Mouse (Mus musculus) gastrocnemius, postnatal 14 days (tissue): ENCODE measurements around the gene Asic3. TPM values are rescaled to one million over a fixed set of nuclear protein-coding genes. Genes with fewer than 3 reads are reported as not detected.
A peak's percentile ranks its signal among the peaks of the same experiment; 100 is the strongest.

Experiments
- DNase-seq: peaks from one replicate; pipeline ENCODE4 v3.0.0; 2021; ENCODE audit warnings: mixed read lengths
- intact Hi-C: fragments of 180-260 bp; cut with DNase I; formaldehyde crosslinking; loops from one replicate; pipeline ENCODE4 v1.15.1; 2025; ENCODE audit warnings: low total_unique reads
- total RNA-seq, 2 experiments: library from RNA; stranded (reverse); gene quantifications; 2 replicates each; pipeline ENCODE4 v1.2.3; 2021

Gene Asic3
- total RNA-seq, 2 experiments from 2014 or later = 0.29 TPM; not detected in 1

DNA sequence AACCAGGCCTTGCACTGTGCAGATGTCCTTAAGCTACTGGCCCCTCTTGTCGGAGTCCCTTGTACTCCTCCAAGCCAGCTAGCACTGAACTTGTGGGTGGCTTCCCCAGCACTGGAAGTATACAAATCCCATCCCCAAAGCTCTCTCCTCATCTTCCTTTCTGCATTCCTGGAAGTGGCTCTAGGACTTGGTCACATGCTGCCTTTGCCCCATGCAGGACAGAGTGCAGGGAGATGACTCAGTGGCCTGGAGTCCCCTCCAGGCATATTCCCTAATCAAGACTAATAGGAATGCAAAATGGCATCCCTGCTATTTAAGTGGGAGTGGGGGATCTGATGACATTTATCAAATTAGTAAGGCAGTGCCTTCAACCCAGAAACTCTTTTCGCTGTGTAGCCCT, 1.1 kb upstream of the Asic3 start:
- DNase-seq = no peak
- intact Hi-C loops = no loop called here

DNA sequence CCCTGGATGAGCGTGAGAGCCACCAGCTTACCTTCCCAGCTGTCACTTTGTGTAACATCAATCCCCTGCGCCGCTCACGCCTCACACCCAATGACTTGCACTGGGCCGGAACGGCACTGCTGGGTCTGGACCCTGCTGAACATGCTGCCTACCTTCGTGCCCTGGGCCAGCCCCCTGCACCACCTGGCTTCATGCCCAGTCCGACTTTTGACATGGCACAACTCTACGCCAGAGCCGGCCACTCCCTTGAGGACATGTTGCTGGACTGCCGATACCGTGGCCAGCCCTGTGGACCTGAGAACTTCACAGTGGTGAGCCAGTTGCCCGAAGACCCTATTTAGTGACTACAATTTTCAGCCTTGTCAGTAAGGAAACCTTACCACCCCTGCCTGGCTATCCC, 746 bp downstream of the Asic3 start:
- DNase-seq = no peak
- intact Hi-C loops = no loop called here

DNA sequence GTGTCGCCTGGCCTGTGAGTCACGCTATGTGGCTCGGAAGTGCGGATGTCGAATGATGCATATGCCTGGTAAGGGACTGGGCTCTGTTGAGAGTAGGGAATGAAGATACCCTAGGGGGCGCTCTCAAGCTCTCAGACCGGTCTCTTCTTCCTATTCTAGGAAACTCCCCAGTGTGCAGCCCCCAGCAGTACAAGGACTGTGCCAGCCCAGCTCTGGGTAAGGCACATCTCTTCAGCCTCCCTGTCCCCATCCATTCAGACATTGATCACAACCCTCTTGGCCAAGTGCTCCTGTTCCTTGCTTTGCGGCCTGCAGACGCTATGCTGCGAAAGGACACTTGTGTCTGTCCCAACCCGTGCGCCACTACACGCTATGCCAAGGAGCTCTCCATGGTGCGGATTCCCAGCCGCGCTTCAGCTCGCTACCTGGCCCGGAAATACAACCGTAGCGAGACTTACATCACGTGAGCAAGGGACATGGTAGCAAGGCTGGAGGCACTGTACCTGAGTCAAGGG, 3.1 kb downstream of the Asic3 start:
- intact Hi-C loops = loop anchor here (5.0 kb wide), 1 partner anchor 56 kb away; no protein-coding TSS in a partner anchor

DNA sequence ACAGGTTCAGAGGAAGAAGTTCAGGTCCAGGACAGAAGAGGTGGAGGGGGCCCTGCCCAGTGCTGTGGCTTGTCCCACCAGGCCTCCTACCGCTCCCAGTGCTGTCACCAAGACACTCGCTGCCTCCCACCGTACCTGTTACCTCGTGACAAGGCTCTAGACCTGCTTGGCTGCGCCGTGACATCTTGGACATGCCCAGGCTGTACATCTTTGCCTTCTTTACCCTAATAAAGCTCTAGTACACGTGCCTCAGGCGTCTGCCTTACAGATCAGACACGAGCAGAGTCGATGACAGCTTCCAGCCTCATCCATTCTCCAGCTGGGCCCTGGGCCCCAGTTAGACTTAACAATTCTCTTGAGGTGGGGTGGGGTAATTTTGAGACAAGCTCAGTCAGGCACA, 4.4 kb downstream of the Asic3 start:
- intact Hi-C loops = loop anchor here (5.0 kb wide), 1 partner anchor 55 kb away; no protein-coding TSS in a partner anchor
- DNase-seq = no peak

More for the DNA sequence above, 3.1 kb downstream of the Asic3 start:
- DNase-seq = peak; percentile 58

DNA sequence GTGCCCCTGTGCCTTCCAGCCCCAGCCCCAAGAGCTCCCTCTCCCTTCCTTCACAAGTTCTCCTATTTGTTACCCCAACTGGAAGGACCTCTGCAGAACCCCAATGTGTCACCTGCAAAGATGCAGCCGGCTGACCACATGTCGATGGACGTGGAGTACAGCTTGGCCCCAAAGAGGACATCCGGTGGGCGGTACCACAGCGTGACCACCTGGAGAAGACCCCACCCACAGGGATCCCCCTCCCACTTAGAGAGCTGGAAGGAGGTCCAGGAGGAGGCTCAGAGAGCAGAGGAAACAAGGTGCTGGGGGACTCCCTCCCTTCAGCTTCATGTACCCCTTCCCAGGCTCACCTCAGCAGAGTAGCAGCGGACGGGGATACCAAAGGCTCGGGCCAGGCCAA, 7.2 kb downstream of the Asic3 start:
- no peak for DNase-seq
- intact Hi-C loops = no loop called here

DNA sequence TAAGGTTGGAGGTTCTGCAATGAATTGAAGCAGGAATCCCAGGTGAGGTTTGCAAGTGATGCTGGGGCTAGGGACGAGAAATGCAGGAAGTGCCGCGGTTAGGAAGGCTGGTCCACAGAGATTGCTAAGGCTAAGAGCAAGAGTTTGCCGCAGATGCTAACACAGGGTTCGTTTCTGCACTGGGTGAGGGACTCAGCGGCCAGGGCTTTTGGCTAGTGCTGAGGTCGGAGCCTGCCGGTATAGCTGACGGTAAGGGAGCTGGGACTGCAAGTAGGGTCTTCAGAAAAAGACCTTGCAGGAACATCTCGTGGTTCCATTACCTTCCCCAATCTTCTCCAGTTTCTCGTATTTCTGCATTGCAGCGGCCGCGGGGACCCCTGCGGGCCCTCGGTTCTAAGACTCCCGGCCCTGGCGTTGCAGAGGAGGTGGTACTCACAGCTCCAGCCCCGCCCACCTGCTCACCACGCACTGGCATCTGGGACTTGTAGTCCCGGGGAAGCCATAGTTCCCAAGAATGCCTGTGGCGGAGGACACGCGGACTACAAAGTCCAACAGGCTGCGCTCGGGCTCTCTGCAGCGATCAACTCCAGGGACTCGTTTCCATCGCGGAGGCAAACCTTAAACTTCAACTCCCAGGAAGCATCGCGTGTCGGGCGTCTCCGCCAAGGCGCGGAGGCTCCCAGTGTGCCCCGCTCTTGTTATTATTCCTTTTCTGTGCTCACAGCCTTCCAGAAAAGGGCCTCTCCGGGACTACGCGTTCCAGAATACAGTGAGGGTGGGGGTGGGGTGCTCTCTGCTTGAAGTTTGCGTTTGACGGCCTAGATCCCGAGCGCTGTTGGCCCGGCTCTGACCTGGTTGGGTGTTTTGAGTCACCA, 10.2 kb downstream of the Asic3 start, which contains the start of the genes Cdk5 and Slc4a2:
TSS of gene Cdk5 (minus strand) at position 402 of the 875 bp plus-strand sequence.
TSS of gene Slc4a2 (plus strand) at position 709 of the 875 bp plus-strand sequence.
- intact Hi-C loops = no loop called here
- DNase-seq = peak; percentile 99

DNA sequence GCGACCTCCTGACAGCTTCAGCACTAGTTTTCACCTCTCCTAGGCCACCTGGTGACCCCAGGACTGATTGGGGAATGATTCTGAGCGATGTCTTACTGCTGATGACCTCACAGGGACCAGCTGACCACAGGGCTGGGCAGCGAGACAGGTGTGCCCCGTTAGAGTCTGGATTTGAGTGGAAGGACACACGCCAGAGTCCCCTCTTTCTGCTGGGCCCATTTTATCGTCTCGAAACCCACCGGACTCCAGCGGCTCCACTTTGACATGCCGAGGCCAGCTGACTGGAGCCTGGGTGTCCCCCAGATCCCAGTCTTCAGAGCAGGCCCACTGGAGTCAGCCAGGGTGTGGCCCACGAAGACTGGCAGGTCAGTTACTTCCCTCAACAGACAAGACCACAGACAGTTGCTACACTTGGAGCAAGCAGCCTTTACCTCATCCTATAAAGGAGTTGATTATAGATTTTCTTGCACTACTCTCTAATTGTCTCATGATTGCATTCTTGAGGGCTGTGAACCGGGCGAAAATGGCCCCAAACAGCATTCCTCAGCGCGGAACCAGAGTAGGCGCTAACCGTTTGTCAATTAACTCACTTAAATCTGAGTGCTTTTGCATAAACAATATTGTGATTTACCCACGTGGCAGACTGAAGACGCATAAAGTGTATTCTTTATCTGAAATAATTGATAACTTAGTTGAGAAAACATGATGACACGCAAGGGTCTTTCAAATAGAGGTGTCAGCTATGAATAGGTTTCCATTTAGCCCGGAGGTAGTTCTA, 11.0 kb downstream of the Asic3 start:
- DNase-seq = no peak
- intact Hi-C loops = no loop called here

DNA sequence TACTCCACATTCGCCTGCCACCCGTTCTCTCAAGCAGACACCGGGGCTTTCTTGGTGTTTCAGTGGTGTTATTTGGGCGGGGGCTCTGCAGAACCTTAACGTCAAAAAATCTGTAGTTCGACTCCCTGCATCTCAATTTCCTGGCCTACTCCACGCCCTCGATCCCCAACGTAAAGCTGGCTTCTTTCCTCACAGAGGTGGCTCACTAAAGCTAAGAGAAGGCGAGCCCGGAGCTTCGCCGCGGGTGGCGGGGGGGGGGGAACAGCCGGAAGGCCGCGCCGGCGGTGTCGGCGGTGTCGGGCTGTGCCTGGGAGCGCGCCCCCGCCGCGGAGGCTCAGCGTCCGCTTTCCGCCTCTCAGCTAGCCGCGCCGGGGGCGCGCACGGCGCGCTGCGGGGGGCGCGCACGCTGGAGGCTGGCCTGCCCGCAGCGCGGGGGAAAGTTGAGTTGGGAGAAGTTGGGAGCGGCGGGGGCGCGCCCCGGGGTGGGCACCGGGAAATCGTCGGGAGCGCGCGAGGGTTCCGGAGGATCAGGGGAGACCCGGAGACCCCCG, 11.7 kb downstream of the Asic3 start:
- peak; percentile 90 for DNase-seq
- intact Hi-C loops = no loop called here

DNA sequence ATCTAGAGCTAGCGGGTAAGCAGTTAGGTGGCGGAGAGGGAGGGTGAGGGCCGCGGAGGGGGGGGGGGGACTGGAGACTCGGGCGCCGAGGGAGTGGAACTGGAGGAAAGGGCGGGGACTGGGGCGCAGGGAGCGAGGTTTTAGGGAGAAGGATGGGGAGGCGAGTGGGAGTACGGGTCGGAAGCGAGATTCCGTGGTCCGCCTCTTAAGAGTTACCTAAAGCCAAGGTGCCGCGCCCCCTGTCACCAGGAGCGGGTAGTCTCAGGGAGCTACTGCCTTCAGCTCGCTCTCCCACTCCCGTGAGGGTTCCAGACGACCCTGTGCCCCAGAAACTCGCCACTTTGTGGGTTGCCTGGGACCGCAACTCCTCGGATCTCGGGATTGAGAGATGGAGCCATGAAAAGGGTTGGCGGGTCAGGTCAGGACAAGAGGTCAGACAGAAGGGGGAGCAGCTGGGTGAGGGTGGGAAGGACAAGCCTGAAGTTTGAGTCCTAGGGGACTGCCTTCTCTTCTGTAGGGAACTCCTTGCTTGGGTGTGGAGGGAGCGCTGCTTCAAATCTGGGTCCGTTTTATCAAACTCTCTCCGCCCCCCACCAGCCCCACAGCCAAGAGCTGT, 12.3 kb downstream of the Asic3 start:
- intact Hi-C loops = no loop called here
- DNase-seq = no peak

DNA sequence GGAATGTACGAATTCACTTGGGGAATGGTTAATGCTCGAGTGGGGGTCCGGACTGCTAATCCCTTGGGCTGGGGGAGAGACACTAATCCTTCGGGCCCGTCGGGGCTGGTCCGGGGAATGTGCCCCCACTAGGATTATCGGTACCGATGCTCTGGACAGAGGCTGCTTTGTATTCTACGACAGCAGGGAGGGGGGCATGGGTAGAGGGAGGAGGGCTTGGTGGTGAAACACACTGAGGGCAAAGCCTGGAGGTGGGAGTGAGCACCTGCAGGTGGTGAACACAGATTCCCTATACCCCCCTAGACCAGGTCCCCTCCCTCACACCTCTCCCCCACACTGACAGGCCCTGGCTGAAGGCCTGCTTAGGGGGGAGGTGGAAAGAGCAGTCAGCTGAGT, 12.8 kb downstream of the Asic3 start:
- no peak for DNase-seq
- intact Hi-C loops = no loop called here

DNA sequence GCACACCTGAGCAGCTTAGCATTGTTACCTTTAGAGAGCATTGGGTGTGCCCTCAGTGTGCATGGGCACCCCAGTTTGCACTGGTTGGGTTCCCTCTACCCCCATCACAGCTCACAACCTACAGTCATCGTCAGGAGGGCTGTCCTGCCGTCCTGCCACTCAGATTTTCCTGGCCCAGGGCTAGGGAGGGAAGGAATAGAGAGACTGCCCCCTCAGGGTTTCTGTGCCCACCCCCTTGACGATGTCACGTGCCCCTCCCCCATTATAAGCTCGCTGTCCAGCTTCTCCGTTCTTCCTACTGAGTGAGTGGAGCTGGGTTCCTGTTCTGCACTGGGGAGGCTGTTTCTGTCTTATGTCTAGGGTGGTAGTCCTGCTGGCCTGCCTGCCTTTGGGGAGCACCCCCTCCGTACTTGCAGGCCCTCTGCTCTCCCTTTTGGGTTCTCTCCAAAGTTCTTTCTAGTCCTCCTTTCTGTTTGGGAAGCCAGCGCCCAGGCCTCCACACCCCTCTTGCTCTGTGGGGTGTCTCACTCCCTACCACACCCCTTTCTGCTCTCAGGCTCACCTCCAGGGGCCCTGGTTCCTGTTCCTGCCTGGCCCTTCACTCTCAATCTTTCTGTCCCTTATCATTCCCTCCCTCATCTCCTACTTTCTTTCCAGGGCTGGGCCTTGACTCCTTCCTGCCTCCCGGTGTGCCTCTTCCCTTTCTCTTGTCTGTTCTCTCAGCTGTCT, 13.5 kb downstream of the Asic3 start:
- DNase-seq = no peak
- intact Hi-C loops = no loop called here

DNA sequence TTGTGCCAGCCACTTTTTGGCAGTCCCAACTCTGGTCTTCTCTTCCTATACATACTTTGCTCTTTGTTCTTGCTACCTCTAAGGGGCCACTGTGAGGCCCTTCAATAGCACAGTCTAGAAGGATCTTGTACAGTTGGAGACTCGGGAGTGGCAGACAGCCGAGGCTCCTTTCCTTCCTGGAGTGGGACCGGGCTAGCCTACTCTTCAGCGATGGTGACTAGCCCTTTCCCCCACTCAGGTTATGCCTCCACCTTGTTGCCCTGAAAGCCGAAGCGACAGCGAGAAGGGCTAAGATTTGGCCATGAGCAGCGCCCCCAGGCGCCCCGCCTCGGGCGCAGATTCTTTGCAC, 14.1 kb downstream of the Asic3 start:
- DNase-seq = no peak
- intact Hi-C loops = no loop called here

DNA sequence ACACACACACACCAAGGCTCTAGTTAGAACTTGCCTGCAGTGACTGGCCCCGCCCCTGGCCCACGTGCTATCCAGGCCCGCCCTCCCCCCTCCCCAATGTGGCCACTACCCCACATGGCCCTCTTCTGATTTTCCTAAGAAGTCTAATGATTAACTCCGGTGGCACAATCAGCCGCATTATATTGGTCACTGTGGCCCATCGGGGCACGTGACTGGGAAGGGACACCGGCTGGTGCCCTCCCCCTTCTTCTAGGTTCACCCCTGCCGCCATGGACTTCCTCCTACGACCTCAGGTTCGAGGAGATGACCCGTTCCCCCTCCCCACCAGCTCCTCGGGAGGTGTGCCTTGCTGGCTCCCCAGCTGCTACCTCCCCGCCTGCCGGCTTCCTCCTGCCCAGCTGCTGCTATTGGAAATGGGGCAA, 14.8 kb downstream of the Asic3 start:
- DNase-seq = no peak
- intact Hi-C loops = no loop called here

DNA sequence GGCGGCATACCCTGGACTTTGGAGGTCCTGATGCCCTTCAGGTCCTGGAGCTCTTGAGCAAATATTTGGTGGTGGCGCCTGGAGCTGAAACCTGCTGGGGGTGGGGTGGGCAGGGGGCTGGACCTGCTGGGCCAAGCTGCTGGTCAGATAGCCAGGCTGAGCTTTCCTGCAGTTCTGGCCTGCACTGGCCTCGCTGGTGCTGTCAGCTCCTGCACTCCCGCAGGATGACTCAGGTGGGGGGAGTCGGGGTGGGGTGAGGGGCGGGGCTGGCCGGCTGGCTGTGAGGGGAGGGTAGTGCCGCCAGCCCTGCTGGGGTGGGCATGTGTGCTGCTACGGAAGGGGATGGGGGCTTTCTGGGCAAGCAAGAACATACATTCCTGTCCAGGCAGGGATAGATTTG, 15.4 kb downstream of the Asic3 start:
- DNase-seq = no peak
- intact Hi-C loops = no loop called here

DNA sequence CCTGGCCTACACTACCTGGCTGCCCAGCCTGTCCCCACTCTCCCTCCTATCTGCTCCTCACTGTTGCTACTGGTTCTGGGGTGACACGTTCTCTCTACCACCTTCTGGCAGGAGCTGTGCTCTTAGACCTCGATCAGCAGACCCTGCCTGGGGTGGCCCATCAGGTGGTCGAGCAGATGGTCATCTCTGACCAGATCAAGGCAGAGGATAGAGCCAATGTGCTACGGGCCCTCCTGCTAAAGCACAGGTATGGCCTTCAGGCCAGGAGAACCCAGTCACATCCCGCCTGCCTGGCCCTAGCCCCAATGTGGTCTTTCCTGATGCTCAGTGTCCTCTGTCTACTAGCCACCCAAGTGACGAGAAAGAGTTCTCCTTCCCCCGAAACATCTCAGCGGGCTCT, 20.8 kb downstream of the Asic3 start:
- intact Hi-C loops = no loop called here
- no peak for DNase-seq

DNA sequence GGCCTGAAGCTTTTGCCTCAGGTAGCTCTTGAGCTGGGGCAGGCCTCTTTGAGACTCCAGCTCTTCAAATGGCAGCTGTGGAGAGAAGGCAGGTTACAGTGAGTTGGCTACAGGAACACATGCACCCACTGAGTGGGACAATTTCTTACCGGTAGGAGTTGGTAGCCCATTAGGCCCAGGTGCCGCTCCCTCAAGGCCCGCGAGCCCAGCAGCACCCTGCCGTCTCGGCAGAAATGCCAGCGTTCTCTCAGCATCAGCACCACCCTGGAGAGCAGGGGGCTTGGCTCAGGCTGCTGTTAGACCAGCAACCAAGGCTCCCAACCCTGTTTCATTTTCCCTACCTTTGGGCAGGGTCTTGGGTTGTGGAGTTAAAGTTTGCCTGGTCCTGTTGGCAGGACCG, 28.0 kb downstream of the Asic3 start:
- intact Hi-C loops = no loop called here
- no peak for DNase-seq

DNA sequence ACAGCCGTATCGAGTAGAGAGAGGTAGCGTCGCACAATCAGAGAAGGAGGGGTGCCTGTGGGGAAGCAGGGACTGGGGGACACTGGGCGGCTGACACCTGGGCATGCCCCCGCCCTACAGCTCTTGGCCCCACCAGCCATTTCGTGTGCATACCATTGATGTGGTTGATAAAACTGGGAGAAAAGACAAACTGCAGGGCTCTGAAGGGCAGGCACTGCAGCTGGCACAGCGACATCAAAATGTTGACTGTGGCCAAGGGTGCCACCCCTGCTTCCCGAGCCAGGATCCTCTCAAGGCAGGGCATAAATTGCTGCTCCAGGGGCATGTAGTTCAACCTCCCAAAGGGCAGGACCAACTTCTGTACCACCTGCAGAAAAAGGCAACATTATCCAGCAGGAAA, 28.8 kb downstream of the Asic3 start:
- DNase-seq = no peak
- intact Hi-C loops = no loop called here

DNA sequence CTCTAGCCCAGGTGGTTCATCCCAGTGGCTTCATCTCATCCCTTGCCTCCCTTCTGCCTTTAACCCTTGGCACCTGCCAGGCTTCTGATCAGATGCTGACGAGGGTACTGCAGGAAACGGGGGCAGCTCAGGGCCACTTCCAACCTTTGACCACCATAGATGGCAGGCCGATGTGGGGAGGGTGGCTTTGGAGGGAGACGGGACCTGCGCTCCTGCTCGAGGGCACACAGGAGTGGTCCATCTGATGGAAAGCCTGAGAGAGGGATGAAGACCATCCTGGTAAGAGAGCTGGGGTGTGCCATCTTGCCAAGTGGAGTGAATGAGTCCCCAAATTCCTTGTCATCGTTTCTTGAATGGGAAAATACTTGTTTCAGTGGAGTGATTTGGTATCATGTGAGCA, 30.0 kb downstream of the Asic3 start:
- intact Hi-C loops = no loop called here
- no peak for DNase-seq

DNA sequence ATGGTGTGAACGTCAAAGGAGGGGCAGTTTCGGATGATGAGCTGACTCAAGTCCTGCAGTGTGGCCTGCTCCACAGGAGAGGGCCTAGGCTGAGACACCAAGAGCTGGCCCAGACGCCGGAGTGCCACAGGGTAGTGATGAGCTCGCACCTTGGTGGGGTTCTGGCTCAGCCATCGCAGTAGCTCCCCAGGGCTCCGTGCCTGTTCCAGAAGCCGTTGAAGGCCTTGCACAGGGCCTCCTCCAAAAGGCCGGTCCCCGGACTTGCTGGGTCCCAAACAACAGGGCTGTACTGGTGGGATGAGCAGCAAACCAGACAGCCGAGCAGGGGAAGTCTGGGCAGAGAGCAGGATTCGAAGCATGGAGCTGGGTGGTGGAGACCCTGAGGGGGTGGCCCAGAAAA, 30.7 kb downstream of the Asic3 start:
- intact Hi-C loops = no loop called here

More for the DNA sequence above, 30.7 kb downstream of the Asic3 start:
- no peak for DNase-seq
